Mouse (Mus musculus) brown adipose tissue, adult 24 weeks (tissue): ENCODE measurements at regions not wholly inside any gene's neighbourhood (a gene's known extent, or its start where the extent isn't known, plus 50 kb on each side); places are given as distances from the start of the nearest gene placed in this dataset.

ENCODE experiments used
- H3K27ac ChIP-seq: fragments of 200-500 bp; replicated peaks from 2 replicates; pipeline ENCODE4 v1.5.1; 2012; ENCODE audit warnings: low read depth, mild to moderate bottlenecking, low read length
- H3K4me1 ChIP-seq: fragments of 200-500 bp; 2 replicates; pipeline ENCODE4 v1.6.1; 2012; ENCODE audit warnings: low read length, mixed read lengths; ENCODE audit not compliant: control insufficient read depth, insufficient read depth, insufficient read length
- H3K4me3 ChIP-seq: fragments of 200-500 bp; 2 replicates; pipeline ENCODE4 v1.5.1; 2012; ENCODE audit warnings: low read depth, mild to moderate bottlenecking, low read length, moderate library complexity; ENCODE audit not compliant: insufficient read depth

- Histone ChIP-seq H3K4me3 (no peak overlapping the region), H3K27ac (no peak overlapping the region), H3K4me1 (0 out of 2 replicates have a peak, but pooled peaks cover 2% of the 10 kb centered on the region)
Observed at GRCm38 (mm10) chr1:164508106-164508505, 50.0 kb upstream of the Atp1b1 start.
